Mouse (Mus musculus) olfactory bulb, adult 2 months (tissue): Measurements from ENCODE around the gene Luzp1. TPM values are rescaled to one million over a fixed set of nuclear protein-coding genes. Genes with fewer than 3 reads are reported as not detected.

ENCODE experiments used
- H3K27ac ChIP-seq: fragments of 200-500 bp; 2 replicates; pipeline ENCODE4 v1.5.1; 2012; ENCODE audit warnings: low read depth, low read length; ENCODE audit not compliant: insufficient read depth
- H3K4me1 ChIP-seq: fragments of 200-500 bp; 2 replicates; pipeline ENCODE4 v1.6.1; 2012; ENCODE audit warnings: low read length; ENCODE audit not compliant: control insufficient read depth, insufficient read depth
- H3K4me3 ChIP-seq: fragments of 200-500 bp; 2 replicates; pipeline ENCODE4 v1.5.1; 2012; ENCODE audit warnings: mild to moderate bottlenecking, low read depth, low read length, moderate library complexity; ENCODE audit not compliant: insufficient read depth
- CTCF ChIP-seq: fragments of 200-500 bp; IDR thresholded peaks from 2 replicates; pipeline ENCODE4 v1.5.1; 2012; ENCODE audit warnings: low read depth, mild to moderate bottlenecking, low read length, moderate library complexity; ENCODE audit not compliant: insufficient read depth
- POLR2A ChIP-seq: fragments of 200-500 bp; IDR thresholded peaks from 2 replicates; pipeline ENCODE4 v1.6.1; 2012; ENCODE audit warnings: mild to moderate bottlenecking, low read depth, low read length, moderate library complexity; ENCODE audit not compliant: insufficient read depth
- WGBS: fragments of 180-500 bp; shearing (Covaris S2); methylation state at CpG from one replicate; pipeline ENCODE4 v1.1.7; 2018; 5-methylcytosine and 5-hydroxymethylcytosine counted together
- polyA plus RNA-seq: library from polyadenylated mRNA; stranded (reverse); fragments of >200 nt; gene quantifications from 2 replicates; pipeline ENCODE4 v1.2.4, GENCODE M21; 2012; ENCODE audit warnings: low replicate concordance; ENCODE audit not compliant: missing spikeins, insufficient read depth, insufficient read length

Luzp1 gene
- polyA plus RNA-seq, 1 experiment: not detected

GRCm38 (mm10) chr4:136592111-136592510 is 122.5 kb downstream of the Luzp1 start:
- TF ChIP-seq POLR2A (no peak), CTCF (no peak)
- H3K4me3 ChIP-seq: no peak overlapping the region
- WGBS: 59% methylated on average over 4 of the region's 4 CpGs

GRCm38 (mm10) chr4:136594006-136594405 is 124.4 kb downstream of the Luzp1 start:
- TF ChIP-seq CTCF: no peak
- TF ChIP-seq POLR2A: no peak
- 88% methylated on average over 2 of the region's 2 CpGs for WGBS
- Histone ChIP-seq H3K27ac (no peak overlapping the region), H3K4me3 (no peak overlapping the region), H3K4me1 (peaks cover 7% of the 10 kb centered on the region)

More at GRCm38 (mm10) chr4:136592111-136592510, 122.5 kb downstream of the Luzp1 start:
- H3K4me1 ChIP-seq: peaks cover 11% of the 10 kb centered on the region
- no peak overlapping the region for H3K27ac ChIP-seq

- no peak overlapping the region for H3K27ac ChIP-seq
- WGBS: 71% methylated on average over 6 of the region's 6 CpGs
- no peak overlapping the region for H3K4me3 ChIP-seq
- peaks cover 7% of the 10 kb centered on the region for H3K4me1 ChIP-seq
- TF ChIP-seq CTCF (no peak), POLR2A (no peak)
These were observed 125.7 kb downstream of the Luzp1 start for GRCm38 (mm10) chr4:136595221-136595620.

- Histone ChIP-seq H3K27ac (no peak overlapping the region), H3K4me3 (no peak overlapping the region), H3K4me1 (peaks cover 7% of the 10 kb centered on the region)
- TF ChIP-seq POLR2A: no peak
- no peak for TF ChIP-seq CTCF
- 62% methylated on average over 7 of the region's 7 CpGs for WGBS
These were observed 128.8 kb downstream of the Luzp1 start for GRCm38 (mm10) chr4:136598268-136598876.

- Histone ChIP-seq H3K27ac (no peak overlapping the region), H3K4me3 (no peak overlapping the region), H3K4me1 (peaks cover 4% of the 10 kb centered on the region)
- 95% methylated on average over 3 of the region's 3 CpGs for WGBS
- TF ChIP-seq POLR2A: no peak
- TF ChIP-seq CTCF: no peak
These were observed 130.3 kb downstream of the Luzp1 start for GRCm38 (mm10) chr4:136599869-136600268.

- TF ChIP-seq CTCF (no peak), POLR2A (no peak)
- Histone ChIP-seq H3K4me1 (peaks cover 2% of the 10 kb centered on the region; the same call in 1 of the 2 replicates), H3K27ac (no peak overlapping the region), H3K4me3 (no peak overlapping the region)
- WGBS: 81% methylated on average over 2 of the region's 2 CpGs
These were observed 131.0 kb downstream of the Luzp1 start for GRCm38 (mm10) chr4:136600536-136600935.

- peaks cover 2% of the 10 kb centered on the region; the same call in 1 of the 2 replicates for H3K4me1 ChIP-seq
These were observed 131.9 kb downstream of the Luzp1 start for GRCm38 (mm10) chr4:136601476-136601875.

GRCm38 (mm10) chr4:136602018-136602554 is 132.5 kb downstream of the Luzp1 start:
- under 1% methylated on average over 64 of the region's 68 CpGs for WGBS

More at GRCm38 (mm10) chr4:136601476-136601875, 131.9 kb downstream of the Luzp1 start:
- 1% methylated on average over 13 of the region's 13 CpGs for WGBS
- Histone ChIP-seq H3K4me3 (peak overlapping the region; percentile 43), H3K27ac (no peak overlapping the region)
- TF ChIP-seq POLR2A (no peak), CTCF (no peak)

GRCm38 (mm10) chr4:136602568-136602967 is 133.0 kb downstream of the Luzp1 start, which contains the start of gene Kdm1a:
TSS of gene Kdm1a (minus strand) at chr4:136602723.
- peak within 1 kb of the TSS; percentile 75 for H3K27ac ChIP-seq
- peak within 1 kb of the TSS; percentile 87 for H3K4me3 ChIP-seq
- H3K4me1 ChIP-seq: peaks cover 2% of the 10 kb centered on the region; the same call in 1 of the 2 replicates
- 1% methylated on average over 45 of the region's 45 CpGs for WGBS
- TF ChIP-seq POLR2A (peak; percentile 79), CTCF (peak; percentile 80)

More at GRCm38 (mm10) chr4:136602018-136602554, 132.5 kb downstream of the Luzp1 start:
- Histone ChIP-seq H3K27ac (peak overlapping the region; percentile 75), H3K4me1 (peaks cover 2% of the 10 kb centered on the region; the same call in 1 of the 2 replicates), H3K4me3 (peak overlapping the region; percentile 87)
- no peak for TF ChIP-seq CTCF
- TF ChIP-seq POLR2A: no peak

Other genes starting within 250 kb of the Luzp1 start
- gene Tcea3, start 222.0 kb upstream of the Luzp1 start, polyA plus RNA-seq: not detected in 2 replicates
- not detected in 2 replicates for gene Zfp46, start 185.1 kb upstream of the Luzp1 start, polyA plus RNA-seq
- not detected in 2 replicates for gene Hnrnpr, start 158.8 kb upstream of the Luzp1 start, polyA plus RNA-seq
- not detected in 2 replicates for gene Htr1d, start 46.2 kb upstream of the Luzp1 start, polyA plus RNA-seq
- gene 6030445D17Rik, start 7.5 kb upstream of the Luzp1 start, polyA plus RNA-seq: not detected in 2 replicates
- not detected in 2 replicates for gene Kdm1a, start 133.0 kb downstream of the Luzp1 start, polyA plus RNA-seq
- not detected in 2 replicates for gene Tex46, start 140.7 kb downstream of the Luzp1 start, polyA plus RNA-seq
- gene Lactbl1, start 152.9 kb downstream of the Luzp1 start, polyA plus RNA-seq: not detected in 2 replicates